Mouse (Mus musculus) bone marrow, adult 2 months (tissue): Measurements from ENCODE around the gene Slc44a3.

Experiments
- CTCF ChIP-seq: fragments of 200-500 bp; IDR thresholded peaks from 2 replicates; pipeline ENCODE4 v1.5.1; 2011; ENCODE audit warnings: low read length, control low read depth; ENCODE audit not compliant: control insufficient read depth, insufficient read depth
- POLR2A ChIP-seq: fragments of 200-500 bp; IDR thresholded peaks from 2 replicates; pipeline ENCODE4 v1.6.1; 2011; ENCODE audit warnings: low read depth, mild to moderate bottlenecking, control low read depth, low read length, borderline replicate concordance; ENCODE audit not compliant: control insufficient read depth

DNA sequence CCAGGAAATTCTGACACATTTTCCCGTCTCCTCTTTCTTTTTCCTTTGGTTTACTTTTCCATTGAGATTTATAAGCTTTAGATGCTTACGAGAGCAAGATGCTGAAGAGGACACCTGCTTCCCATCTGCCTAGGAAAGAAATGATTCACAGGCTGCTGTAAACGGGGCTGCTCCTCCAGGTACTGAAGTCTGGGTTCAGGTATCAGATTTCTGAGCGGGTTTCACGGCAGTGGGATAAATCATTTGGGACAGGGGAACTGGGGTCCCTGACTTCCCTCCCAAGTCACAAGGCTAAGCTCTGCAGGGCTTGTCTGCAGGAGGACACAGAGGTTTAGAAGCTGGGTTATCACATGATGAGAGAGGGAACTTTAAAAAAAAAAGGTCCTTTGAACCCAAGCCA lies 40.2 kb downstream of the Slc44a3 start:
- TF ChIP-seq CTCF (no peak), POLR2A (no peak)
